Mouse (Mus musculus): ENCODE results near the gene Pgd.

Pgd gene

GRCm38 (mm10) chr4:149166215-149166946 is at the start of gene Pgd:
Pgd (minus strand) TSS chr4:149166771.
- TF ChIP-seq GATA4 (IDR thresholded peaks at IDR 0.05; ENCODE audit: insufficient replicate concordance, low read length): no peak

- no peak for TF ChIP-seq GATA4 (IDR thresholded peaks at IDR 0.05; ENCODE audit: insufficient replicate concordance, low read length)
These were observed 49.4 kb upstream of the Pgd start for GRCm38 (mm10) chr4:149215982-149216381.

GRCm38 (mm10) chr4:149215397-149215796 is 48.8 kb upstream of the Pgd start:
- no peak for TF ChIP-seq GATA4 (IDR thresholded peaks at IDR 0.05; ENCODE audit: insufficient replicate concordance, low read length)

GRCm38 (mm10) chr4:149213466-149213865 is 46.9 kb upstream of the Pgd start:
- no peak for TF ChIP-seq GATA4 (IDR thresholded peaks at IDR 0.05; ENCODE audit: insufficient replicate concordance, low read length)

- no peak for TF ChIP-seq GATA4 (IDR thresholded peaks at IDR 0.05; ENCODE audit: insufficient replicate concordance, low read length)
These were observed 35.9 kb upstream of the Pgd start for GRCm38 (mm10) chr4:149202467-149202866.

- TF ChIP-seq GATA4 (IDR thresholded peaks at IDR 0.05; ENCODE audit: insufficient replicate concordance, low read length): no peak
These were observed 34.5 kb upstream of the Pgd start for GRCm38 (mm10) chr4:149201110-149201509.

GRCm38 (mm10) chr4:149197180-149197579 is 30.6 kb upstream of the Pgd start:
- no peak for TF ChIP-seq GATA4 (IDR thresholded peaks at IDR 0.05; ENCODE audit: insufficient replicate concordance, low read length)

- TF ChIP-seq GATA4 (IDR thresholded peaks at IDR 0.05; ENCODE audit: insufficient replicate concordance, low read length): no peak
These were observed 24.5 kb upstream of the Pgd start for GRCm38 (mm10) chr4:149191103-149191502.

- no peak for TF ChIP-seq GATA4 (IDR thresholded peaks at IDR 0.05; ENCODE audit: insufficient replicate concordance, low read length)
These were observed 22.0 kb upstream of the Pgd start for GRCm38 (mm10) chr4:149188563-149188962.

- TF ChIP-seq GATA4 (IDR thresholded peaks at IDR 0.05; ENCODE audit: insufficient replicate concordance, low read length): no peak
These were observed 16.2 kb upstream of the Pgd start for GRCm38 (mm10) chr4:149182755-149183154.

GRCm38 (mm10) chr4:149182192-149182591 is 15.6 kb upstream of the Pgd start:
- no peak for TF ChIP-seq GATA4 (IDR thresholded peaks at IDR 0.05; ENCODE audit: insufficient replicate concordance, low read length)

GRCm38 (mm10) chr4:149179573-149179972 is 13.0 kb upstream of the Pgd start:
- TF ChIP-seq GATA4 (IDR thresholded peaks at IDR 0.05; ENCODE audit: insufficient replicate concordance, low read length): no peak

GRCm38 (mm10) chr4:149179160-149179559 is 12.6 kb upstream of the Pgd start:
- no peak for TF ChIP-seq GATA4 (IDR thresholded peaks at IDR 0.05; ENCODE audit: insufficient replicate concordance, low read length)

GRCm38 (mm10) chr4:149178328-149178727 is 11.8 kb upstream of the Pgd start:
- TF ChIP-seq GATA4 (IDR thresholded peaks at IDR 0.05; ENCODE audit: insufficient replicate concordance, low read length): no peak

- TF ChIP-seq GATA4 (IDR thresholded peaks at IDR 0.05; ENCODE audit: insufficient replicate concordance, low read length): no peak
These were observed 10.5 kb upstream of the Pgd start for GRCm38 (mm10) chr4:149177046-149177445.

GRCm38 (mm10) chr4:149176645-149177044 is 10.1 kb upstream of the Pgd start:
- TF ChIP-seq GATA4 (IDR thresholded peaks at IDR 0.05; ENCODE audit: insufficient replicate concordance, low read length): no peak

- no peak for TF ChIP-seq GATA4 (IDR thresholded peaks at IDR 0.05; ENCODE audit: insufficient replicate concordance, low read length)
These were observed 7.1 kb upstream of the Pgd start for GRCm38 (mm10) chr4:149173661-149174060.
